Comparison of ENCODE assay signal across 11 mouse cellular contexts in the genomic region with DNA sequence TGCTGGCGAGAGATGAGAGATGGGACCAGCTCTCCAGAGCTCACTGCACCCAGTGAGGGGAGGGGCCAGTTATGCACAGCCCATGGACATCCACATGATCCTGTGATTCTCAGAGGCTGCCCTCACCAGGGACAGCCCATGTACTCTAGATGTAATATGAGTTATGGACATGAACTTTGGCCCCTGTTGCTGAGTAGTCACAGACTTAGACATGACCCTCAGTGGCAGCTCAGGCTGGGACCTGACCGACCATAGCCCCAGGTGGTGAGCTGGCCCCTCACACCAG. TPM values are rescaled to one million over a fixed set of nuclear protein-coding genes. Genes with fewer than 3 reads are reported as not detected.
DNase-seq lines count a peak whose midpoint lies in the region; ATAC-seq and TF ChIP-seq lines count a peak whose summit lies in the region.
"Had no signal": no experiment of that assay in that cellular context is flagged by ENCODE, and none has a peak within 500 bp of the region (broad histone marks: within the 10 kb centered on the region; RNA-seq: fewer than 3 reads in every experiment).

No protein-coding gene starts in this region.

- peaks cover 45% of the 10 kb centered on the region for H3K4me1 ChIP-seq in heart, embryonic 12.5 days (replicated peaks)
- H3K4me1 ChIP-seq in kidney, postnatal 0 days (replicated peaks; ENCODE audit: insufficient read depth, low read length): no peaks in the 10 kb centered on the region; the same call in 1 of the 2 replicates
- peaks cover 28% of the 10 kb centered on the region for H3K4me1 ChIP-seq in brown adipose tissue, adult 24 weeks (ENCODE audit: control insufficient read depth, insufficient read depth, insufficient read length, low read length)
- H3K4me1 ChIP-seq in intestine, embryonic 16.5 days (ENCODE audit: control insufficient read depth, insufficient read depth, low read length): peaks cover 35% of the 10 kb centered on the region

- H3K9me3 ChIP-seq in heart, embryonic 12.5 days (replicated peaks): no peaks in the 10 kb centered on the region
- H3K9me3 ChIP-seq in kidney, postnatal 0 days (replicated peaks; ENCODE audit: low read length): no peaks in the 10 kb centered on the region
- no peaks in the 10 kb centered on the region for H3K9me3 ChIP-seq in intestine, embryonic 16.5 days (ENCODE audit: control insufficient read depth, low read length)
- H3K9me3 ChIP-seq: G1E; neural tube, embryonic 15.5 days had no signal

- 63% methylated on average over 2 of the region's 2 CpGs for WGBS in heart, embryonic 12.5 days
- 66% methylated on average over 2 of the region's 2 CpGs for WGBS in kidney, postnatal 0 days
- WGBS in intestine, embryonic 16.5 days: 68% methylated on average over 2 of the region's 2 CpGs

- no peak overlapping the region for H3K4me2 ChIP-seq in heart, embryonic 12.5 days
- no peak overlapping the region for H3K4me2 ChIP-seq in kidney, postnatal 0 days (ENCODE audit: low read length)
- no peak overlapping the region for H3K4me2 ChIP-seq in intestine, embryonic 16.5 days (ENCODE audit: low read depth, low read length)
- H3K4me2 ChIP-seq: neural tube, embryonic 15.5 days had no signal

- intact Hi-C loops in heart, postnatal 14 days (cut with DNase I): no loop called here

- peak; percentile 36; the same call in 1 of the 2 replicates for ATAC-seq in heart, embryonic 12.5 days (ENCODE audit: insufficient number of reproducible peaks, low FRiP score)
- peak; percentile 85 for ATAC-seq in kidney, postnatal 0 days (replicated peaks; ENCODE audit: low FRiP score, low read depth)
- peak; percentile 74 for ATAC-seq in intestine, embryonic 16.5 days
- ATAC-seq in megakaryocyte, adult 5-6 weeks (ENCODE audit: poor library complexity, severe bottlenecking): no peak

- DNase-seq in heart, postnatal 14 days: no peak
- no peak for DNase-seq in kidney, postnatal 0 days (ENCODE audit: low spot score)
- DNase-seq in kidney, postnatal 25 days: no peak
- DNase-seq: cerebellum, adult 11-12 months; kidney, postnatal 14 days had no signal

- H3K27ac ChIP-seq in heart, embryonic 12.5 days (ENCODE audit: poor library complexity, severe bottlenecking): no peak overlapping the region
- H3K27ac ChIP-seq in kidney, postnatal 0 days: no peak overlapping the region
- H3K27ac ChIP-seq in brown adipose tissue, adult 24 weeks (replicated peaks; ENCODE audit: low read depth, low read length): peak overlapping the region; percentile 56
- peak overlapping the region; percentile 64 for H3K27ac ChIP-seq in intestine, embryonic 16.5 days (ENCODE audit: low read length)
- H3K27ac ChIP-seq: neural tube, embryonic 15.5 days had no signal

- H3K9ac ChIP-seq in heart, embryonic 12.5 days: no peak overlapping the region
- H3K9ac ChIP-seq in kidney, postnatal 0 days (ENCODE audit: low read depth, low read length): no peak overlapping the region
- no peak overlapping the region for H3K9ac ChIP-seq in intestine, embryonic 16.5 days (ENCODE audit: low read depth, low read length)
- H3K9ac ChIP-seq: neural tube, embryonic 15.5 days had no signal

- H3K27me3 ChIP-seq in heart, embryonic 12.5 days (replicated peaks): no peaks in the 10 kb centered on the region
- no peaks in the 10 kb centered on the region for H3K27me3 ChIP-seq in kidney, postnatal 0 days (ENCODE audit: insufficient read depth, low read length)
- no peaks in the 10 kb centered on the region for H3K27me3 ChIP-seq in intestine, embryonic 16.5 days (replicated peaks; ENCODE audit: control insufficient read depth, insufficient read depth, low read length)
- H3K27me3 ChIP-seq: neural tube, embryonic 15.5 days had no signal

- peaks cover 33% of the 10 kb centered on the region for H3K36me3 ChIP-seq in heart, embryonic 12.5 days
- H3K36me3 ChIP-seq in kidney, postnatal 0 days (ENCODE audit: insufficient read depth, low read length): peaks cover 13% of the 10 kb centered on the region; the same call in 1 of the 2 replicates
- H3K36me3 ChIP-seq in intestine, embryonic 16.5 days (ENCODE audit: control insufficient read depth, insufficient read depth, low read length): no peaks in the 10 kb centered on the region

- TF ChIP-seq CTCF in kidney, postnatal 0 days (IDR thresholded peaks at IDR 0.05; ENCODE audit: low read depth): no peak

- no peak overlapping the region for H3K4me3 ChIP-seq in heart, embryonic 12.5 days
- no peak overlapping the region for H3K4me3 ChIP-seq in kidney, postnatal 0 days (replicated peaks; ENCODE audit: low read depth, low read length)
- H3K4me3 ChIP-seq in brown adipose tissue, adult 24 weeks (ENCODE audit: insufficient read depth, low read depth, low read length): no peak overlapping the region
- no peak overlapping the region for H3K4me3 ChIP-seq in intestine, embryonic 16.5 days (ENCODE audit: low read length)
- H3K4me3 ChIP-seq: neural tube, embryonic 15.5 days had no signal

RNA-seq across cellular contexts. Expression of a gene that starts 18.8 kb away (rescaled TPM):
- polyA plus RNA-seq in heart, embryonic 12.5 days (2016; fragmentation: Nextera tagmentation; extraction: Ambion mirVana): 53.4 and 62.3 TPM in 2 replicates
- 100 to 1,000 TPM; 173 to 206 TPM for total RNA-seq in heart, postnatal 14 days (2021)
- 51.3 and 51.6 TPM in 2 replicates for polyA plus RNA-seq in kidney, postnatal 0 days (2015; fragmentation: Nextera tagmentation; extraction: Ambion mirVana)
- 78.1 and 111 TPM in 2 replicates for polyA plus RNA-seq in brown adipose tissue, adult 24 weeks (2012; ENCODE audit: insufficient read depth, insufficient read length, missing spikeins)
- polyA plus RNA-seq in intestine, embryonic 16.5 days (2015; fragmentation: Nextera tagmentation; extraction: Ambion mirVana): 45.5 and 48.7 TPM in 2 replicates
- 56.3 and 63.6 TPM in 2 replicates for total RNA-seq in megakaryocyte, adult 5-6 weeks (2015)
- 76.9 and 85.5 TPM in 2 replicates for total RNA-seq in megakaryocyte, adult 5-6 weeks (2017)

Comparison
In these comparisons a context has a peak if more than half of its experiments do, and no peak if none do; other contexts are left out.
1. H3K27ac ChIP-seq: peak in brown adipose tissue, adult 24 weeks (single experiment) and intestine, embryonic 16.5 days (single experiment); none in heart, embryonic 12.5 days (single experiment) and kidney, postnatal 0 days (single experiment).